ENCODE assay signal across 8 mouse cellular contexts in the genomic region with DNA sequence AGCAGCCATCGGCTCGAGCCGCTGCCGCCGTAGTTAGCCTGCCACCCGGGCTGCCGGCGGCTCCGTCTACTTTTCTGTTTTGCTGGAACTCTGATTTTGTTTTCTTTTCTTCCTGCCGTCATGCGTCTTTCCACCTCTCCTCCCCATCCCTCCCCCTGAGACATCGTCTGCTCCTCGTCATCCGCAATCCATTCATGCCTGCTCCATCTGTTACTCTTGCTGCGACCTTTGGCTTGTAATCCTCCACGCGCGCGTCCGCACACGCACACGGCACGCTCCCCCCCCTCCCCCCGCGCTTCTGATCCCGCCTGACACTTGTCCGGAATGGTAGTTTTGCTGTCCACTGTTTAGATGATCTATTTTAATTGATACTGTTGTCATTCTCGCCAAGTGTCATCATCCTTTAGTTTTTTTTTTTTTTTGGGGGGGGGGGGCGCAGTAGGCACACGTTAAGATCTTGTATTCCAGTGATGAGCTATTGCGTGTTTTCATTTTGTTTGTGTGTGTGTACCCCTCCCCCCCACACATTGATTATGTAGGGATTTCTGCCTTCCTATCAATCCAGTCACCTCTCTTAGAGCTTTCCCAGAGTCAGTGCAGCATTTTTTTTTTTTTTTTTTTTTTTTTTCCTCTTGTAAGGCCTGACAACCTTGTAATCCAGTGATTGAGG. TPM values are rescaled to one million over a fixed set of nuclear protein-coding genes. Genes with fewer than 3 reads are reported as not detected.
A peak's percentile ranks its signal among the peaks of the same experiment; 100 is the strongest.
DNase-seq lines count a peak whose midpoint lies in the region; ATAC-seq lines count a peak whose summit lies in the region.

No protein-coding gene starts in this region.

- WGBS in hindbrain, embryonic 15.5 days: under 1% methylated on average over 31 of the region's 31 CpGs

- H3K4me2 ChIP-seq in hindbrain, embryonic 15.5 days: peak overlapping the region; percentile 59

- H3K4me1 ChIP-seq in hindbrain, embryonic 15.5 days (replicated peaks): peaks cover 20% of the 10 kb centered on the region

- no peaks in the 10 kb centered on the region for H3K27me3 ChIP-seq in hindbrain, embryonic 15.5 days

- no peaks in the 10 kb centered on the region for H3K9me3 ChIP-seq in hindbrain, embryonic 15.5 days

- H3K36me3 ChIP-seq in hindbrain, embryonic 15.5 days: peaks cover 10% of the 10 kb centered on the region; the same call in 1 of the 2 replicates

- DNase-seq in frontal cortex, postnatal 14 days (ENCODE audit: low spot score in 2 of 2): no peak
- DNase-seq in 416B (ENCODE audit: low read depth): peak; percentile 53
- peak; percentile 22 to 80 for DNase-seq in cerebellum, postnatal 14 days
- no peak for DNase-seq in ovary, postnatal 14 days (ENCODE audit: low spot score)
- DNase-seq in B cell, adult 2 months: no peak

- H3K27ac ChIP-seq in hindbrain, embryonic 15.5 days (replicated peaks): peak overlapping the region; percentile 95

- H3K9ac ChIP-seq in hindbrain, embryonic 15.5 days: peak overlapping the region; percentile 95

- ATAC-seq in frontal cortex, adult (ENCODE audit: low TSS enrichment): peak; percentile 55
- ATAC-seq in hindbrain, embryonic 15.5 days (ENCODE audit: low FRiP score, low read depth): peak; percentile 79
- ATAC-seq in megakaryocyte progenitor cell, adult 5-6 weeks (replicated peaks; ENCODE audit: poor library complexity): peak; percentile 30

- peak overlapping the region; percentile 98 for H3K4me3 ChIP-seq in hindbrain, embryonic 15.5 days

RNA-seq across cellular contexts. Expression of a gene that starts 0.6 kb away (rescaled TPM):
- 146 and 152 TPM in 2 replicates for polyA plus RNA-seq in hindbrain, embryonic 15.5 days (2015; fragmentation: Nextera tagmentation; extraction: Ambion mirVana)
- 23.2 and 23.3 TPM in 2 replicates for total RNA-seq in megakaryocyte progenitor cell, adult 5-6 weeks (2015)
- 12.3 and 19.7 TPM in 2 replicates for total RNA-seq in megakaryocyte progenitor cell, adult 5-6 weeks (2017)

RNA-seq across cellular contexts. Expression of a gene that starts 18.9 kb away (rescaled TPM):
- polyA plus RNA-seq in hindbrain, embryonic 15.5 days (2015; fragmentation: Nextera tagmentation; extraction: Ambion mirVana): 1.7 and 2.6 TPM in 2 replicates
- total RNA-seq in megakaryocyte progenitor cell, adult 5-6 weeks (2015): 0.05 TPM in 1 of 2 replicates, not detected in the other
- not detected in 2 replicates for total RNA-seq in megakaryocyte progenitor cell, adult 5-6 weeks (2017)

RNA-seq across cellular contexts. Expression of a gene that starts 46.8 kb away (rescaled TPM):
- polyA plus RNA-seq in hindbrain, embryonic 15.5 days (2015; fragmentation: Nextera tagmentation; extraction: Ambion mirVana): 1.9 and 2.0 TPM in 2 replicates
- total RNA-seq in megakaryocyte progenitor cell, adult 5-6 weeks (2015): 2.1 and 2.9 TPM in 2 replicates
- total RNA-seq in megakaryocyte progenitor cell, adult 5-6 weeks (2017): 0.79 and 0.81 TPM in 2 replicates

RNA-seq across cellular contexts. Expression of a gene that starts 55.1 kb away (rescaled TPM):
- polyA plus RNA-seq in hindbrain, embryonic 15.5 days (2015; fragmentation: Nextera tagmentation; extraction: Ambion mirVana): 8.2 and 9.0 TPM in 2 replicates
- 9.9 and 10.3 TPM in 2 replicates for total RNA-seq in megakaryocyte progenitor cell, adult 5-6 weeks (2015)
- total RNA-seq in megakaryocyte progenitor cell, adult 5-6 weeks (2017): 3.0 and 3.5 TPM in 2 replicates

Comparison
In these comparisons a context has a peak if more than half of its experiments do, and no peak if none do; other contexts are left out.
1. DNase-seq: peak in 416B (single experiment) and cerebellum, postnatal 14 days (2 of 2); none in frontal cortex, postnatal 14 days (0 of 2), ovary, postnatal 14 days (single experiment) and B cell, adult 2 months (0 of 2).
2. Peak in every context shown above with its lines, with median percentiles within 50 percentile points of each other: ATAC-seq.